Mouse (Mus musculus): ENCODE results near the gene Aqp5. TPM values are rescaled to one million over a fixed set of nuclear protein-coding genes. Genes with fewer than 3 reads are reported as not detected.

Aqp5 gene
- total and polyA plus RNA-seq, 3 experiments = not detected

DNA sequence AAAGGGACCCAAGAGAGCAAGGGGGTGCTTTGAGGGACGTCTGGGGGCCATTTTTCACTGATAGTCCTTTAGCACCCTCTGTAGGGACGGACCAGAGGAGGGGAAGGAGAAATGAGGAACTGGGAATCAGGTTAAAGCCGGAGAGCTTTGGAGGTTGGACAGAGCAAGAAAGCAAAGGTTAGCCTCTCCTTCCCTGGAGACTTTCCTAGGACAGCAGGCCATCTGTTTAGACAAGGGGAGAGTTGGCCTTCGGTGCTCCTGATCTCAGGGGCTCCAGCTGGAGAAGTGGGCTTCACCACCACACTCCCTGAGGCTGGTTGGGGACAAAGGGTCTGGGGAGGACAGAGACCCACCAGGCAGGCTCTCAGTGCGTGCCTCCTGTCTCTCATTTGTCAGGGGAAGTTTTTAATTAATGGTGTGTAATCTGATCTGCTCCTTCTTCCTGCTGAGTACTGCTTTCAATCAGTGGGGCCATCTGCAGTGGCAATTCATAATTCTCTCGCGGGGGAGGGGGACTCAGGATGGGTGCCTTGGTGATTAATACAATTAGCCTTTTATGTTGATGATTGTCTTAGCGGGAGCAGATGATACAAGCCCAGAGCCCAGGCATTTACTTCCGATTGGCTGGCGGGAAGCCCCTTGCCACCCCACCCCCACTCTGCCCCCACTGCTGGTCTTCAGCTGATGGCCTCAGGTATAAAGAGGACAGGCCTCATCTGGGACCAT lies 17.0 kb downstream of the Aqp5 start:
- peaks cover 0 to 22% of the 10 kb centered on the region in 2 experiments; a peak in 3 of 4 replicates for H3K4me1 ChIP-seq (ENCODE audit: control insufficient read depth in 1 of 2, insufficient read depth in 2 of 2, low read length in 2 of 2)
- no peak for DNase-seq (ENCODE audit: low read depth, low spot score)
- H3K9ac ChIP-seq (ENCODE audit: control insufficient read depth, low read depth, low read length, poor library complexity, severe bottlenecking) = no peak overlapping the region
- no peaks in the 10 kb centered on the region for H3K79me2 ChIP-seq (ENCODE audit: control insufficient read depth, insufficient read depth, low read length, poor library complexity)
- H3K27me3 ChIP-seq (ENCODE audit: control insufficient read depth in 1 of 2, insufficient read depth in 2 of 2, low read length in 2 of 2) = peaks cover 3 to 15% of the 10 kb centered on the region in 2 experiments; a peak in 3 of 4 replicates
- no peak overlapping the region for H3K4me3 ChIP-seq (ENCODE audit: control insufficient read depth in 1 of 2, insufficient read depth in 1 of 2, low read depth in 2 of 2, low read length in 2 of 2)
- no peak overlapping the region for H3K27ac ChIP-seq (ENCODE audit: control insufficient read depth, low read depth, low read length)
- no peak for TF ChIP-seq POLR2AphosphoS2 (IDR thresholded peaks at IDR 0.05; ENCODE audit: low read length)
- TF ChIP-seq JUND (IDR thresholded peaks at IDR 0.05; ENCODE audit: low read depth, low read length) = no peak
- TF ChIP-seq RCOR1 (IDR thresholded peaks at IDR 0.05; ENCODE audit: low read depth, low read length) = no peak
- TF ChIP-seq TBP (IDR thresholded peaks at IDR 0.05; ENCODE audit: low read depth, low read length) = no peak
- TF ChIP-seq SMC3 (IDR thresholded peaks at IDR 0.05; ENCODE audit: low read depth, low read length) = no peak
- TF ChIP-seq TCF12 (IDR thresholded peaks at IDR 0.05; ENCODE audit: low read depth, low read length) = no peak
- TF ChIP-seq EP300 (IDR thresholded peaks at IDR 0.05; ENCODE audit: low read depth in 1 of 2, low read length in 2 of 2) = no peak
- no peak for TF ChIP-seq ETS1 (IDR thresholded peaks at IDR 0.05; ENCODE audit: low read depth, low read length)
- no peak for TF ChIP-seq MAX (IDR thresholded peaks at IDR 0.05; ENCODE audit: low read length)
- no peak for TF ChIP-seq MAFK (IDR thresholded peaks at IDR 0.05; ENCODE audit: borderline replicate concordance, low read depth, low read length)
- no peaks in the 10 kb centered on the region for H3K9me3 ChIP-seq (replicated peaks; ENCODE audit: insufficient read depth, low read length)
- H3K36me3 ChIP-seq (ENCODE audit: control insufficient read depth in 1 of 2, insufficient read depth in 2 of 2, low read length in 2 of 2) = peaks cover 0 to 11% of the 10 kb centered on the region in 2 experiments; a peak in 2 of 4 replicates

- Histone ChIP-seq H3K4me3 (ENCODE audit: control insufficient read depth in 1 of 2, insufficient read depth in 1 of 2, low read depth in 2 of 2, low read length in 2 of 2) (no peak overlapping the region), H3K9ac (ENCODE audit: control insufficient read depth, low read depth, low read length, poor library complexity, severe bottlenecking) (no peak overlapping the region), H3K36me3 (ENCODE audit: control insufficient read depth in 1 of 2, insufficient read depth in 2 of 2, low read length in 2 of 2) (peaks cover 0 to 11% of the 10 kb centered on the region in 2 experiments; a peak in 2 of 4 replicates), H3K4me1 (ENCODE audit: control insufficient read depth in 1 of 2, insufficient read depth in 2 of 2, low read length in 2 of 2) (peaks cover 0 to 22% of the 10 kb centered on the region in 2 experiments; a peak in 3 of 4 replicates), H3K79me2 (ENCODE audit: control insufficient read depth, insufficient read depth, low read length, poor library complexity) (no peaks in the 10 kb centered on the region), H3K9me3 (replicated peaks; ENCODE audit: insufficient read depth, low read length) (no peaks in the 10 kb centered on the region), H3K27me3 (ENCODE audit: control insufficient read depth in 1 of 2, insufficient read depth in 2 of 2, low read length in 2 of 2) (peaks cover 0 to 11% of the 10 kb centered on the region in 2 experiments; a peak in 3 of 4 replicates), H3K27ac (ENCODE audit: control insufficient read depth, low read depth, low read length) (no peak overlapping the region)
- no peak for DNase-seq (ENCODE audit: low read depth, low spot score)
- TF ChIP-seq GABPA (IDR thresholded peaks at IDR 0.05; ENCODE audit: low read depth, low read length) = no peak
- no peak for TF ChIP-seq CTCF (IDR thresholded peaks at IDR 0.05 in 2 of 3, conservative IDR thresholded peaks at IDR 0.05 in 1 of 3; ENCODE audit: control insufficient read depth in 1 of 3, insufficient read depth in 1 of 3, low read depth in 2 of 3, low read length in 3 of 3, poor library complexity in 1 of 3, severe bottlenecking in 1 of 3)
- no peak for TF ChIP-seq NRF1 (IDR thresholded peaks at IDR 0.05; ENCODE audit: insufficient read depth, low read depth, low read length, poor library complexity, severe bottlenecking)
- TF ChIP-seq ZKSCAN1 (IDR thresholded peaks at IDR 0.05; ENCODE audit: low read depth, low read length) = no peak
- TF ChIP-seq MAX (IDR thresholded peaks at IDR 0.05; ENCODE audit: low read length) = no peak
- TF ChIP-seq MYC (IDR thresholded peaks at IDR 0.05; ENCODE audit: low read depth, low read length) = no peak
- TF ChIP-seq CHD2 (IDR thresholded peaks at IDR 0.05; ENCODE audit: low read length) = no peak
- no peak for TF ChIP-seq RCOR1 (IDR thresholded peaks at IDR 0.05; ENCODE audit: low read depth, low read length)
- no peak for TF ChIP-seq GATA1 (IDR thresholded peaks at IDR 0.05; ENCODE audit: low read depth, low read length)
- TF ChIP-seq USF2 (IDR thresholded peaks at IDR 0.05; ENCODE audit: borderline replicate concordance in 1 of 2, insufficient read depth in 1 of 2, low read depth in 1 of 2, low read length in 2 of 2) = no peak
- no peak for TF ChIP-seq UBTF (IDR thresholded peaks at IDR 0.05; ENCODE audit: borderline replicate concordance, insufficient read depth, low read depth, low read length)
- TF ChIP-seq TBP (IDR thresholded peaks at IDR 0.05; ENCODE audit: low read depth, low read length) = no peak
Observed at GRCm38 (mm10) chr15:99608382-99609125, 18.0 kb downstream of the Aqp5 start.
